Mouse (Mus musculus) liver, embryonic 13.5 days (tissue): ENCODE measurements around the gene Filip1l. TPM values are rescaled to one million over a fixed set of nuclear protein-coding genes. Genes with fewer than 3 reads are reported as not detected.

ENCODE experiments used
- ATAC-seq: fragments of 200-750 bp; cut with Nextera tagmentation; 2 replicates; pipeline ENCODE4 v1.8.0; 2017; ENCODE audit warnings: low read depth, mild to moderate bottlenecking, moderate number of reproducible peaks, moderate library complexity
- DNase-seq: peaks from one replicate; pipeline ENCODE4 v3.0.0; 2022
- H3K27ac ChIP-seq: fragments of 300-500 bp; sonication (generic); 2 replicates; pipeline ENCODE4 v1.5.1; 2015; ENCODE audit warnings: moderate library complexity, mild to moderate bottlenecking, inconsistent platforms
- H3K27me3 ChIP-seq: fragments of 300-500 bp; sonication (generic); 2 replicates; pipeline ENCODE4 v1.6.1; 2015; ENCODE audit warnings: mild to moderate bottlenecking, inconsistent platforms
- H3K36me3 ChIP-seq: fragments of 300-500 bp; sonication (generic); 2 replicates; pipeline ENCODE4 v1.6.1; 2015; ENCODE audit warnings: mild to moderate bottlenecking, inconsistent platforms
- H3K4me1 ChIP-seq: fragments of 300-500 bp; sonication (generic); replicated peaks from 2 replicates; pipeline ENCODE4 v1.6.1; 2015; ENCODE audit warnings: inconsistent platforms
- H3K4me2 ChIP-seq: fragments of 300-500 bp; sonication (generic); 2 replicates; pipeline ENCODE4 v1.6.1; 2015; ENCODE audit warnings: inconsistent platforms, mild to moderate bottlenecking, moderate library complexity
- H3K4me3 ChIP-seq: fragments of 300-500 bp; sonication (generic); replicated peaks from 2 replicates; pipeline ENCODE4 v1.5.1; 2015; ENCODE audit warnings: mild to moderate bottlenecking, inconsistent platforms
- H3K9ac ChIP-seq: fragments of 300-500 bp; sonication (generic); 2 replicates; pipeline ENCODE4 v1.6.1; 2015; ENCODE audit warnings: mild to moderate bottlenecking, inconsistent platforms
- H3K9me3 ChIP-seq: fragments of 300-500 bp; sonication (generic); replicated peaks from 2 replicates; pipeline ENCODE4 v1.6.1; 2016; ENCODE audit warnings: inconsistent platforms
- WGBS: fragments of 180-500 bp; shearing (Covaris S2); methylation state at CpG from one replicate; pipeline ENCODE4 v1.1.7; 2015; ENCODE audit not compliant: insufficient replicate concordance; 5-methylcytosine and 5-hydroxymethylcytosine counted together
- polyA plus RNA-seq: library from polyadenylated mRNA; unstranded; fragments of >200 nt; fragmentation: Nextera tagmentation; extraction: Ambion mirVana; gene quantifications from 2 replicates; pipeline ENCODE4 v1.2.1, GENCODE M21; 2015

The Filip1l gene
- polyA plus RNA-seq, 1 experiment from 2014 or later: 2.7 TPM

DNA sequence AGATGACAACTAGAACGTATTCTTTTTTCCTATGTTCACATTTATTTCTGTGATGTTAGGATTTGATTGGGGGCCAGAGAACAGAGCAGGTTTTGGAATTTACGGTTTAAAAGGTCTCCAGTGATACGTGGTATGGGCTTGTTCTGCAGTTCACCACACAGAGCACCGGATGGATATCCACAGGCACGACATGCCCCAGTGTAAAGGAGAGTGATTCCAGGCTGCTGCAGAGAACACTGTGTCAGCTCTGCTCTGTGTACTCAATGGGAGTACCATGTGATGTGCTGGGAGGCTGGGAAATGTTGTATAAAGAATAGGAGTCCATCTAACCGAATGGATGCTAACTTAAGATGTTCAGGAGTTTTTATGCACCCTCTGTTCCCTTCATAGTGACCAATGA, 1.0 kb downstream of the Filip1l start:
- no peak overlapping the region for H3K4me2 ChIP-seq
- WGBS: 71% methylated on average over 6 of the region's 6 CpGs
- no peak overlapping the region for H3K4me3 ChIP-seq
- no peak for DNase-seq
- no peak for ATAC-seq
- no peak overlapping the region for H3K27ac ChIP-seq
- H3K36me3 ChIP-seq: no peaks in the 10 kb centered on the region
- no peak overlapping the region for H3K9ac ChIP-seq
- H3K4me1 ChIP-seq: no peaks in the 10 kb centered on the region
- no peaks in the 10 kb centered on the region for H3K27me3 ChIP-seq
- H3K9me3 ChIP-seq: no peaks in the 10 kb centered on the region

GRCm38 (mm10) chr16:57356454-57356853, 3.6 kb downstream of the Filip1l start:
- H3K4me3 ChIP-seq: no peak overlapping the region
- no peaks in the 10 kb centered on the region for H3K36me3 ChIP-seq
- no peak overlapping the region for H3K27ac ChIP-seq
- H3K27me3 ChIP-seq: no peaks in the 10 kb centered on the region
- H3K4me1 ChIP-seq: no peaks in the 10 kb centered on the region
- 64% methylated on average over 6 of the region's 6 CpGs for WGBS
- H3K9ac ChIP-seq: no peak overlapping the region
- DNase-seq: no peak
- H3K9me3 ChIP-seq: no peaks in the 10 kb centered on the region
- no peak overlapping the region for H3K4me2 ChIP-seq
- ATAC-seq: no peak

- Histone ChIP-seq H3K27ac (no peak overlapping the region), H3K4me1 (no peaks in the 10 kb centered on the region), H3K4me2 (no peak overlapping the region), H3K9ac (no peak overlapping the region), H3K36me3 (no peaks in the 10 kb centered on the region), H3K27me3 (no peaks in the 10 kb centered on the region), H3K4me3 (no peak overlapping the region), H3K9me3 (no peaks in the 10 kb centered on the region)
- ATAC-seq (no peak), DNase-seq (no peak)
- WGBS: 88% methylated on average over 6 of the region's 6 CpGs
Measured at GRCm38 (mm10) chr16:57357011-57357410, 4.1 kb downstream of the Filip1l start.

DNA sequence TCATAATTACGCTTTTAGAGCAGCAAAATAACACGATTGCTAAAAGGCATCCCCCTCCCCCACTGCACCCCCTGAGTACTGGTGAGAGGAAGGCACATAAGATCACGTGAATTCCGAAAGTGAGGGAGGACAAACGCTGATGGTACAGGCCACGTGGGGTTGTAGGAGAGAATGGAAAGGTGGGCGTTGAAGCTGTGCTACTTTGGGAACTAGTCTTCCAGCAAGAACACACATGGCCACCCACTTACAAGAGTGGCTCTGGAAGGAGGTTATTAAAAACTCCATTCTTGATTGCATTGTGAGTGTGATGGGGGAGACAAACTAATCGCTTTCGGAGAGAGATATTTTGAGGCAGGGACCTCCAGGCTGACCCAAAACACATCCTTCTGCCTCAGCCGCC, 6.4 kb downstream of the Filip1l start:
- ATAC-seq (no peak), DNase-seq (no peak)
- Histone ChIP-seq H3K4me3 (no peak overlapping the region), H3K9me3 (no peaks in the 10 kb centered on the region), H3K4me1 (no peaks in the 10 kb centered on the region), H3K9ac (no peak overlapping the region), H3K27me3 (no peaks in the 10 kb centered on the region), H3K4me2 (no peak overlapping the region), H3K36me3 (no peaks in the 10 kb centered on the region), H3K27ac (no peak overlapping the region)
- 79% methylated on average over 10 of the region's 10 CpGs for WGBS

DNA sequence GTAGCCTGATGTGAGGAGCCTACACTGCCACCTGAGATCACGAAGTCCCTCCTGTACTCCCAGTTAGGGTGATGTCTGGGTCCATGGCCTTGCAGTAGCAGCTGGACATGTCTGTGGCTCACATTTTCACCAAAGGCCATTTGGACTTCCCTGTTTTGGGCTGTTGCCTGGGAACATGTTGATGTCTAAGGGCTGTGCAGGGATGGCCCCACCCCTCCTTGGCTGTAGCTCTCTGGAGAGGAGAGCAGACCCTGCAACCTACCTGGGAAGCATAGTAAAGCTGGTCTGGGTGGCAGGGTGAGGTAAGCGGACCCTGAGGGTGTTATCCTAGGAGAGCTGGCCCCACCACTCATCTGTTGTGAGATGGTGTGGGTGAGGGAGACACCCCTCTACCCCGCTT, 7.9 kb downstream of the Filip1l start:
- no peak overlapping the region for H3K4me3 ChIP-seq
- DNase-seq (no peak), ATAC-seq (no peak)
- no peak overlapping the region for H3K9ac ChIP-seq
- H3K27me3 ChIP-seq: no peaks in the 10 kb centered on the region
- no peak overlapping the region for H3K27ac ChIP-seq
- no peak overlapping the region for H3K4me2 ChIP-seq
- 70% methylated on average over 3 of the region's 3 CpGs for WGBS
- no peaks in the 10 kb centered on the region for H3K9me3 ChIP-seq
- H3K36me3 ChIP-seq: no peaks in the 10 kb centered on the region
- H3K4me1 ChIP-seq: no peaks in the 10 kb centered on the region

- Histone ChIP-seq H3K27me3 (no peaks in the 10 kb centered on the region), H3K27ac (no peak overlapping the region), H3K36me3 (no peaks in the 10 kb centered on the region), H3K9me3 (no peaks in the 10 kb centered on the region), H3K4me1 (no peaks in the 10 kb centered on the region), H3K4me3 (no peak overlapping the region), H3K9ac (no peak overlapping the region), H3K4me2 (no peak overlapping the region)
- 43% methylated on average over 18 of the region's 18 CpGs for WGBS
- ATAC-seq (peak; percentile 39), DNase-seq (no peak)
Measured at GRCm38 (mm10) chr16:57362679-57363401, 9.9 kb downstream of the Filip1l start.

GRCm38 (mm10) chr16:57364498-57364897, 11.6 kb downstream of the Filip1l start:
- Histone ChIP-seq H3K4me3 (no peak overlapping the region), H3K4me2 (no peak overlapping the region), H3K9me3 (no peaks in the 10 kb centered on the region), H3K36me3 (no peaks in the 10 kb centered on the region), H3K27me3 (no peaks in the 10 kb centered on the region), H3K9ac (no peak overlapping the region), H3K4me1 (no peaks in the 10 kb centered on the region), H3K27ac (no peak overlapping the region)
- ATAC-seq (no peak), DNase-seq (no peak)
- WGBS: 17% methylated on average over 7 of the region's 7 CpGs

GRCm38 (mm10) chr16:57366141-57366540, 13.2 kb downstream of the Filip1l start:
- H3K27me3 ChIP-seq: no peaks in the 10 kb centered on the region
- H3K4me2 ChIP-seq: no peak overlapping the region
- H3K27ac ChIP-seq: no peak overlapping the region
- ATAC-seq (no peak), DNase-seq (no peak)
- 76% methylated on average over 6 of the region's 6 CpGs for WGBS
- H3K4me3 ChIP-seq: no peak overlapping the region
- H3K4me1 ChIP-seq: no peaks in the 10 kb centered on the region
- H3K9ac ChIP-seq: no peak overlapping the region
- no peaks in the 10 kb centered on the region for H3K9me3 ChIP-seq
- no peaks in the 10 kb centered on the region for H3K36me3 ChIP-seq

GRCm38 (mm10) chr16:57366941-57367694, 14.2 kb downstream of the Filip1l start:
- Histone ChIP-seq H3K36me3 (no peaks in the 10 kb centered on the region), H3K9ac (no peak overlapping the region), H3K27ac (no peak overlapping the region), H3K9me3 (no peaks in the 10 kb centered on the region), H3K27me3 (no peaks in the 10 kb centered on the region), H3K4me2 (no peak overlapping the region), H3K4me3 (no peak overlapping the region), H3K4me1 (no peaks in the 10 kb centered on the region)
- DNase-seq (no peak), ATAC-seq (no peak)
- 66% methylated on average over 18 of the region's 18 CpGs for WGBS

- DNase-seq: no peak
- no peak for ATAC-seq
- H3K4me1 ChIP-seq: no peaks in the 10 kb centered on the region
Measured at GRCm38 (mm10) chr16:57369846-57370496, 17.1 kb downstream of the Filip1l start.

DNA sequence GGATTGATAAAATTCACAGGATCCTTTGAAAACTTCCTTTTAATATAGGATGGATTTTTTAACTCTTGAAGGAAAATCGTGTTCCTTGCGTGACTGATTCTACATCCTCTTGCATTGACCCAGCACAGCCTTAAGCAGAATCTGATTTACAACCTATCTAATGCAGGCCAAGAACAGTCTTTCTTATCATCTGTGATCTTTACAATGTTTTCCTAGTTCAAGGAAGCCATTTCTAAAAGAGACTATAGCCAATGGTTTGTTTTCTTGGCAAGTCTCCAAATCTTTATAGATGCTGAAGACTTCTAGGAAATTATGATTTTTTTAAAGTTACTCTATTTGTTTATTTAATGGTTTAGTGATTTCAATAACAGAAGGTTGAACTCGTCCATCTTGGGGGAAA, 19.3 kb downstream of the Filip1l start:
- Histone ChIP-seq H3K27ac (no peak overlapping the region), H3K4me1 (no peaks in the 10 kb centered on the region), H3K27me3 (no peaks in the 10 kb centered on the region), H3K4me3 (no peak overlapping the region), H3K9me3 (no peaks in the 10 kb centered on the region), H3K4me2 (no peak overlapping the region), H3K36me3 (no peaks in the 10 kb centered on the region), H3K9ac (no peak overlapping the region)
- no peak for DNase-seq
- WGBS: 73% methylated on average over 3 of the region's 3 CpGs
- no peak for ATAC-seq

More at GRCm38 (mm10) chr16:57369846-57370496, 17.1 kb downstream of the Filip1l start:
- Histone ChIP-seq H3K4me3 (no peak overlapping the region), H3K27ac (no peak overlapping the region), H3K27me3 (no peaks in the 10 kb centered on the region), H3K9ac (no peak overlapping the region), H3K36me3 (no peaks in the 10 kb centered on the region), H3K9me3 (no peaks in the 10 kb centered on the region), H3K4me2 (no peak overlapping the region)
- 73% methylated on average over 8 of the region's 8 CpGs for WGBS
